Mouse (Mus musculus) urinary bladder, postnatal 14 days (tissue): ENCODE data around the gene Pelp1.
A peak's percentile ranks its signal among the peaks of the same experiment; 100 is the strongest.
"Not testable (repeated sequence)": the region's sequence is repeated elsewhere in the genome, so short reads cannot be mapped to it uniquely, and the experiment has no call there.

ENCODE experiments used
- DNase-seq: peaks from one replicate; pipeline ENCODE4 v3.0.0; 2021; ENCODE audit warnings: low spot score

The Pelp1 gene

DNA sequence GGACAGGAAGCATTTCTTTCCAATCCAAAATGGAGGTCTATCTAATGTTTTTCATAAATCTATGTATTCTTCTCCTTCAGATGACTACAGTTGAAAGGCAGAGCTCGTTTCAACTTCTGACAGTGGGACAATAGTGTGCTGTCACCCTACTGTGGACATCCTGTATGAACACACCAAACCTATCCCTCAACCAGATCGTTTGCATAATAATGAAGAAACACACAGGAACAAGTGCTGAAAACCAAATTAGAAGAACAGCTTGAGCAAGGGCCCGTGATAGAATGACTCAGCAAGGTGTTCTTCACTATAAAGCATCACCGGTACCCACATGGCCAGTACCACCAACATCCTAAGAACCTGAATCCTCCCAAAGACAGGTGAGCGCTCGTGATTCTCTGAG, 16.8 kb upstream of the Pelp1 start:
- not testable (repeated sequence) for DNase-seq

DNA sequence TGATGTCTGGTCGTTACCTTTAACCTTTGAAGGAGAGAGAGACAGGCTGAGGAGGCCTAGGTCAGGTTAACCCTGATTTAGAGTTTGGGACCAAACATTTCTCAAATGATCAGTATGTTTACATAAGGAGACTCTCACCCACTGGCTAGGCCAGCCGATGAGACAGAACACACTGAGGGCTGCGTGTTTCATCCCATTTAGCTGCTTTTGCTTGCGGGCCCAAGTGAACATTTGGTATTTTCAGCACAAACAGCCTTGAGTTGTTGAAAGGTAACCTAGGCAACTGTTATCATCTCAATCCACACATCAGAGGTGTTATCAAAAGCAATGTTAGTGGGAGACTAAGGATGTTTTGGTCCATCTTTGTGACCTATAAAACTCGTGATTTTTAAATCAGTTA, 9.7 kb upstream of the Pelp1 start:
- DNase-seq: no peak

DNA sequence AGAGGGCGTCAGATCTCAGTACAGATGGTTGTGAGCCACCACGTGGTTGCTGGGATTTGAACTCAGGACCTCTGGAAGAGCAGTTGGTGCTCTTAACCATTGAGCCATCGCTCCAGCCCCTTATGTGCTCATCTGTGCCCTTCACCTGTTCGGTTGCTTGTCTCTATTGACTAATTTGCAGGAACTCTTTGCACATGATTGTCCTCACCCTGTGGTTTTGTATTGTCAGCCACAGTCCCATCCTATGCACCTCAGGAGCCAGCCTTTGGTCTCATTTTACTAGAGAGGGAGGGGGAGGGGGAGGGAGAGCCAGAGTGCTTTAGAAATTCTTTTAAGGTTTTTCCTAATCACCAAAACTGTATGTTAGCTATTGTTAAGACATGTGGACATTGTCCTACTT, 8.4 kb upstream of the Pelp1 start:
- no peak for DNase-seq

DNA sequence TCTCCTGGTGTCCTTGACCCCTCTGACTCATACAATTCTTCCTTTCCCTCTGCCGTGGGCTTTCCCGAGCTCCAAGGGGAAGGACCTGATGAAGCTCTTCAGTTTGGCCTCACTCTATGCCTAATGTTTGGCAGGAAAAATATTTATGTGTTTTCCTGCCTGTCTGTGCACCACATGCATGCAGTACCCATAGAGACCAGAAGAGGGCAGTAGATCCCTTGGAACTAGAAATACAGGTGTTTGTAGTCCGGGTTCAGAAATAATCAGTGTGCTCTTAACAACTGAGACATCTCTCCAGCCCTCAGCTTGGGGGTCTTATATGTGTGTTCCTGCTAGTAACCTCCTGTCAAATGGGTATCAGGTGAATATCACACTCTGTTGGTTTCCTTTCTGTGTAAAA, 4.1 kb upstream of the Pelp1 start:
- DNase-seq: peak; percentile 81

DNA sequence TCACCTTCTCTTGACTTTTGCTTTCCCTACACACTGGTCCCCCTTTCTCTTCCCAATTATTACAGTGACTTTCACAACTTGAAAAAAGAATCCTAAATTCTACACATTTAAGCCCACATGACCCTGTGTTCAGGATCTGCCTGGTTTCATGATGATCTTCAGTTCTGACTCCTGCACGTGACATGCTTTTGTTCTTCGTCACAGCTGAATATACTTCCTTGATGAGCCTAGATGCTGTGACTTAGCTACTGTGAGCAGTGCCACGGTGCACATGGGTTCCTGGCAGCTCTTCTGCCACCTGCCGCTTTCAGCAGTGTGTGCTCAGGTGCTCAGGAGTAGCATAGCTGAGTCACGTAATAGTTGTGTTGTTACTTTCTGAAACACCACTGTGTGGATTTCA, 2.8 kb upstream of the Pelp1 start:
- DNase-seq: no peak

DNA sequence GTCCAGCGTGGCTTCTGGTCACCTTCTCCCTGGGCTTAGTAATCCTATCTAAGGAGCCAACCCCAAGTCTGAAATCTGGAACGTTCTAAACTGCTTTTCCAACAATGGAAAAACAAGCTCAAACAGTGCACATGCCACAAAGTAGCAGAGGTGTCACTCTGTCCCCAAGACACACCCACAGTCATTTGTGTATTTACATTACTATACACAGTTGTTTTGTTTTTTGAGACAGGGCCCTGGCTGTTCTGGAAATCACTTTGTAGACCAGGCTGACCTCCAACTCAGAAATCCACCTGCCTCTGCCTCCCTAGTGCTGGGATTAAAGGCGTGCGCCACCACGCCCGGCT, 439 bp upstream of the Pelp1 start:
- DNase-seq: no peak

DNA sequence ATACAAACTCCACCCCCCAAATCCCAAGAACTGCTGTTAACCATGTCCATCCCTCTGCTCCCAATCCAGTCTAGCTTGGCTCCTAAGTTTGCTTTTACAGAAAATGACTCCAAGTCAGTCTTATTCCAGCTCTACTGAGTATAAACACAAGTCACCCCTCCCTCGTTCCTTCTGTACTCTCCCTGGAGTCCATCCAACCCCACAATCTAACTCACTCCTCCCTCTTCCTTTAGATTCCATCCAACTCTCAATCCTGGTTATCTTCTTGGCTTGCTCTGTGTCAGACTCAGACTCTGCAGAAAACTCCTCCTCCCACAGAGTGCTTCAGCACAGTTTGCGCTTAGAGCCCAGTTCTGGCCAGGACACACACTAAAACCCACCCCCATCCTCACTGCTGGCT, 6.2 kb downstream of the Pelp1 start:
- peak; percentile 34 for DNase-seq

DNA sequence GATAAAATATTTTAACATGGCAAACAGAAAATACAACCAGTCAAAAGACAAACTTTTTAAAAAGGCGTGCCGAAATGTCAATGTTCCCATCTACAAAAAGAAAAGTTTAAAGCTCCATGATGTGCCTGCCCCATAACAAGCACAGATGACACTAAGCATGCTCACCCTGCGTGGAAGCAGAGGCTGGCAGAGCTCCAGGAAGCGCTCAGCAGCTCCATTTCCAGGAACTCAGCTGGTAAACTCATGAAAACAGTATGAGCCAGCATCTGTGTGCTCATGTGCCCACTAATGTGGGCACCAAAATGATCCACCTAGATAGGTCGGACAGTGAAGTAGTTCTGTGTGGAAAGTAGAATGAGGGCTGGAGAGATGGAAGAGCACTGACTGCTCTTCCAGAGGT, 20.4 kb downstream of the Pelp1 start:
- no peak for DNase-seq

DNA sequence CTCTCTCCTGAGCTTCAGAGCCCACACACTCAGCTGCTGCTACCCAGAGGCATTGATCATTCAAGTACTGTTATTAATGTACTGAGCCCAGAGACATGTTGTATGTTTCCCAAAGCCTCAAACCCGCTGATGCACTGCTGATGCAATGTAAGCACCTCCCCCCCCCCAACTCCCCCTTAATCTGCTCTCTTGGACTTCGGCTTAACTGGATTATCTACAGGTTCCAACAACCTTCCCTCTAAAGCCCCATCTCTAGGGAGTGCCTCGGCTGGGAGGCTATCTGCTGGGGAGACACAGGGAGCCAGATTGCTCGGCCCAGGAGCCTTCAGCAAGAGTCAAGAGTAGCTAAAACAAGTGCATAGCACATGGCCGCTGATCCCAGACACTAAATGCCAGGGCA, 22.4 kb downstream of the Pelp1 start:
- no peak for DNase-seq

DNA sequence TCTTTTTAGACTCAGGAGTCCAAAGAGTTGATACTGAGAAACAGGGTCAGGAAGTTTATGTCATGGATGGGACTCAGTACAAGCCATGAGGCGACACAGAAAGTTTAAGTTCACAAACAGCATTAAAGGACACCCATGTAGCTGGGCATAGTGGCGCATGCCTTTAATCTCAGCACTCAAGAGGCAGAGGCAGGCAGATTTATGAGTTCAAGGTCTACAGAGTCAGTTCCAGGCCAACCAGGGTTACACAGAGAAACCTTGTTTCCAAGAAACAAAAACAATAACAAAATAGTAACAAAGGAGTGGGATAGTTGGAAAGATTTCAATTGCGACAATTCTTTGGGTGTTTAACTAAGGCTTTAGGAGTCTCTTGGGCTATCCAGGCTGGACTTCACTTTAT, 25.7 kb downstream of the Pelp1 start:
- DNase-seq: no peak

DNA sequence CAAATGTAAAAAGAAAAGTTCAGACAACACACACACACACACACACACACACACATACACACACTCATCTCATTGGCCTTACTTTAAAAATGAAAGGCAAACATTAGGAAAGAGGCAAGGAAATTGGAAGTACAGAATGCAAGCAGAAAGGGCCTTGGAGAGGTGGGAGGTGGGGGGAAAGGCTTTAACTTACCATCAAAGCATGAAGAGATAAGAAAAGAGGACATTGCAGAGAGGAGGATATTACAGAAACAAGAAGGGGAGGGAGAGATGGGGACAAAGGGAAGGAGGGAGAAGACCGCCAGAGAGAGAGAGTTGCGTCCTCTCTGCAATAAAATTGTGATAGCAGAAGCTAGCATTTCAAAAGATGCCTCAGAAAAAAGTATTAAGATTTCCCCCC, 28.5 kb downstream of the Pelp1 start:
- no peak for DNase-seq

DNA sequence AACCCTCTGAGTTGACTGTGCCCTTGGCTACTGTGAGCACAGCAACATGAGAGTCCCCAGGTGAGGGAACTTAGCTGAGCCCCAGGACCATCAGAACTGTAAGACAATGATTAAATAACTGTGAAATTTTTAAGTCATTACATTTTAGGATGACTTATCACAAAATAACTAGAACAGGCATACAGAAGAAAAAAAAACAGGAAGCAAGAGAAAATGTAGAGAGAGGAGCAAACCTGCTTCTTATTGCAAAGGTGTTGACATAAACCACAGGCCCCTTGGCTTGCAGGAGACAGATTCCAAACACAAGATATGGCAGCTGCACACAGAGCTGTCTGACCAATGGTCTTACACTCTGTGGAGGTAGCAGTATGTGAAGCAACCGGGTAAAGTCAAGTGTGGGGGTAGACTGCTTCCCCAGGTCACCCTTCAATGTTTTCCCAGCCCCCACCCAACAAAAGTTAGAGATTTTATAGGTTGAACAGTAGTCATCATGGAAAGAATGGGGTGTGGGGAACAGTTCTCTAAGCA, 29.3 kb downstream of the Pelp1 start:
- DNase-seq: no peak

DNA sequence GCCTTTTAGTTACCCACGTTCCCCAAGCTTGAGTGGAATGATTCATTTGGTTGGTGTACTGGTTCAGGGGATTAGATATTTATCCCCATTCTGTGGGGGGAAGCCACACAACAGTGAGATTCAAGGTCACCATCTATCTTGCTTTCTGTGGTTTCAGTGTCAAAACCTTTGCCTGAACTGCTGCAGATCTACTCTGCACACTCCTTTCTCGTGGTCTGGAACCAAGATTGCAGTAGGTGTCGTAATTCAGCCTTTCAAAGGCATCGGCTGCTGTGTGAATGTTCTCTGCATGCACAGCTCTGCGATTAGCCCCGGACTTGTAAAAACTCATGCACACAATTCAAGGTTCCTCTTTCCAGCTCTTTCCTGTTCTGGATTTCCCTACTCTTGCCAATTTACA, 33.8 kb downstream of the Pelp1 start:
- no peak for DNase-seq

DNA sequence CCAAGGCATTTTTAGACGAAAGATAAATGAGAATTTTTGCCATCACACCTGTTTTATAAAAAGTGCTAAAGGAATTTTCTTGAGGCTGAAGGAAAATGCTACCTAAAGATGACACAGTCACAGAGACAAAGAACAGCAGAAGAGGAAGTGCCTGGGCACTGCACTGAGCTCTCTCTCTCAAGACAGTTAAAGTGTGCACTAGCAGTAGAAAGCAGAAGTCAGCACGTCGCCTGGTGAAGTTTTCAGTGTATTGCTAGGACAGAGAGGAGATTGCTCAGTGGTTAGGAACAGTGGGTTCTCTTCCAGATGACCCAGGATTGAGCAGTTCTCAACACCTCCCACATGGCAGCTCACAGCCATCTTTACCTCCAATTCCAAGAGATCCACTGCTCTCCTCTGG, 35.5 kb downstream of the Pelp1 start:
- DNase-seq: no peak

DNA sequence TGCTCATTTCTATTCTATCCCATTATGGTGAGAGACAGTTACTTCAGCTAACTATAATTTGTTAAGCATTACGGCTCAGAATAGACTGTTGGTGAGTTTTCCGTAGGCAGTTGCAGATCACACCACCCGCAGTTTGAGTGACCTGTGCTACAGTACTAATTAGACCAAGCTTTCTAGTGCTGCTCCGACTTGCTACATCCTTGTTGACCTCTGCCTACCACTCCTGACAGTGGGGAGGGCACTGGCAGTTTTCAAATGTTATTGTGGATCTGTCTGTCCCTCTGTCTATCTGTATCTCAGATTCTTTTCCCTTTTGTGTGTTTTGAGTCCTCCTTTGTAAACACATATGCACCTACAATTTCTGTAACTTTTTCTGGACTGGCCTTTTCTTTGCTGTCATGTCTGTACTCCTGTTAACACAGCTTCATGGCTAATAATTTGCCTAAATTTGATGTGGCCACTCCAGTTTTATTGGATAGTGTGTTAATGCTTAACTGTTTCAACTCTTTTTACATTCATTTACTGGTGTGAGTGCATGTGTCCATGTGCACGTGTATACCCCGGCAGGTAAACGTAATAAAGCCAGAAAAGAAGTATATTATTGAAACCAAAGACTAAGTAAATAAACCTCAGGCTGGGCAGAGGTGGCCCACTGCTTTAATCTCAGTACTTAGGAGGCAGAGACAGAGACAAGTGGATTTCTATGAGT, 36.8 kb downstream of the Pelp1 start:
- DNase-seq: no peak

DNA sequence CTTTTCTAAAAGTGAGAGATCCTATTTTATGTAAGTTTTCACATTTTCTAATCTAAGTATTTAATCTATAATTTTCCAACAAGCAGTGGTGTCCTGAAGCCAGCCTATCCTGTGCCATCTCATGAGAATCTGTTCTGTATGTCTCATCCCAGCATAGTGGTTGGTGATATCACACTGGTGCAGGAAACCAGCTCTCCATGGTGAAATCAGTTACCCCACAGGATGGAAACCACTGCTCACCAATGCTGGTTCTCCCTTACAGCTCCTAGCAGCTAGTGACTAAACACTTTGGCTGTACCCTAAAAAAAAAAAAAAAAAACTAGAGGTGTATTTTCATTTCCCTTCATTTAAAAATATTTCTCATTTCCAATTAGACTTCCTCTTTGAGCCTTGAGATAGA, 37.4 kb downstream of the Pelp1 start:
- no peak for DNase-seq

DNA sequence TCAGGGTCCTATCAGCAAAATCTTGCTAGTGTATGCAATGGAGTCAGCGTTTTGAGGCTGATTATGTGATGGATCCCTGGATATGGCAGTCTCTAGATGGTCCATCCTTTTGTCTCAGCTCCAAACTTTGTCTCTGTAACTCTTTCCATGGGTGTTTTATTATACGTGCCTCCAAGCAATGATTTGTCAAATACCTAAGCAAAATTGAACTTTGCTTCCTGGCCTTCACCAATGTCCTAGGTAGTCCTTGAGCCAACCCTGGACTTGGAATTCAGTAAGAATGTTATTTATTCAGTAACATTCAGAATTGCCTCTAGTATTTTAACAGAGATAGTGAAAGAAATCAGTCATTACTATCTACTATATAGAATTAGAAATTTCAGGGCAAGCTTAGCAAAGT, 41.2 kb downstream of the Pelp1 start:
- DNase-seq: not testable (repeated sequence)

DNA sequence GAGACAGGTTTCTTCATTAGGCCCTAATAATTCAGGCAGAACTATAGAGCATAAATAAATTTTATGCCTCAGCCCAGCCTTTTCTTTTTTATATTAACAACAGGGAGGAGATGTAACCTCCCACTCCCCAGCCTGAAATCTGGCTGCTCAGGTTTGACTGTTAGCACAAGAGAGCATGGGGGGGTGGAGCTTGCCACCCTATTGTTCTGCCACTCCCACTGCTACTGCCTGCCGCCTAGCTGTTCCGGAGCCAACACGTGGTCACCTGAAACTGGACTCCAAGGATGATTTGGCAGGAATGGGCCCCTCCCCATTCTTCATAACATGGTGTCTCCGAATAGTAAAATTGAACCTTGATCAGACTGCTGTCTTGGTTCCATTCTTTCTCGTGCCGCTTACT, 42.1 kb downstream of the Pelp1 start:
- DNase-seq: not testable (repeated sequence)

DNA sequence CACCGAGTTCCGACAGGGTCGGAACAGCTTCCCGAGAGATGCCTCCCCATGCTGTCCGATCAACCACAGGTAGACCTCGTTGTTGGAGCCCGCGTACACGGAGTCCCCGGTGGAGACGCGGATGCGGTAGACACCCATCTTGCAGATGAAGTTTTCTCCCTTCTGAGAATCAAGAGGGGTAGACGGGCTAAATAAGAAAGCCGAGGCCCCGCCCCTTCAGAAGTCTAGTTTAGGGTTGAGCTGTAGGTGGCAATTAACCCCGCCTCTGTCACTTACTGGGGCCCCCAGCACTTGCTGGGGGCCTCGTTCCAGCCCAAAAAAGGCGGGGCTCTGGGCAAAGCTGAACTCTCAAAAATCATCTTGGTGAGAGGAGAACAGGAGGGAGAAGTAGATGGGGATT, 58.0 kb downstream of the Pelp1 start, which contains the start of gene Alox15:
Gene Alox15 (minus strand): TSS at position 164 of the 400 bp plus-strand sequence.
- DNase-seq: no peak

DNA sequence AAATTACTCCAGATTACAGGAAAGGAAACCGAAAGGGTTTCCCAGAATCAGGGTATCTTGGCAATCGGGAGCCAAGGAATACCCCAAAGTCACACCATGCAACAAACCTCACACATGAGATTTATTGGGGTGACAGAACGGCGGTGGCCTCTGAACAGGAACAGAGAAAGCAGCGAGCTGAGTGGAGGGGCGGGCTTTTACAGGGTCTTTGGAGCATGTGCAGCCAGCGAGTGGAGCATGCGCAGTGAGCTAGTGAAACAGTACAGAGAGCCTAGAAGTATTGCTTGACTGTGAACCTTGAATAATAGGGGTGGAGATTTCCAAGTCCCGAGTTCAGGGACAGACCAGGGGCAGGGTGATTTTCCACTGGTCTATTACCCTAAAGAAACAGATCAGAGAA, 61.2 kb downstream of the Pelp1 start:
- no peak for DNase-seq

DNA sequence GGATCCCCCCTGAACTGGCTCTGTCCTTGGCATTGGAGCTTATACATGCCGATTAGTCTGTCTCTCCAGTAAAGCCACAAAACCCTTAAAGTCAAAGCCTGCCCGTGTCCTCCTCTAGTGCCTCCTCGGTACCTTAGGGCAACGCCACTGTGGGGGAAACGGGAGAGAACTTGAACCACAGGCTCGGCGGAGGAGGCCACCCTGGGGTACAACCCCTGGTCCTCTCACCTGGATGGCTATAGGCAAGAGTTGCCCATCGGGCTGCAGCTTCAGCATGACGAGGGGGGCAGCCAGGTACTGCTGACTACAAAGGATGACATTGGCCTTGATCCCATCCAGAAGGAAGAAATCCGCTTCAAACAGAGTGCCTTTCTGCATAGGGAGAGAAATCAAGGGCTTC, 62.0 kb downstream of the Pelp1 start:
- no peak for DNase-seq

DNA sequence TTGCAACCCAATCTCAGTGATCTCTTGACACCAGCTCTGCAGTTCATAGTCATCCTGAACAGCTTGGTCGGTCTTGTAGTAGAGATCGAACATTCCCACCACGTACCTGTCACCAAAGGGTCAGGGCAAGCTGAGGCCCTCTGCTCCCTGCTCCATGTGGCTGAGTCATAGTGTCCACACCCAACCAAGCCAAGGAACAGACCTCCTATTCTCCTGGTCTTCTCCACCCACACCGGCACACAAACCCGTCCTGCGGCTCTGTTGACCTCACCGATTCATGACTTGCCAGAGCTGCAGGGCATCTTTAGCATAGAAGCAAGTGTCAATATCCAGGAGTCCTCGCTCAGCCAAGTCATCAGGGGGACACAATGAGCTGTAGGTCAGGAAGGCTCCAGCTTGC, 64.3 kb downstream of the Pelp1 start:
- no peak for DNase-seq

DNA sequence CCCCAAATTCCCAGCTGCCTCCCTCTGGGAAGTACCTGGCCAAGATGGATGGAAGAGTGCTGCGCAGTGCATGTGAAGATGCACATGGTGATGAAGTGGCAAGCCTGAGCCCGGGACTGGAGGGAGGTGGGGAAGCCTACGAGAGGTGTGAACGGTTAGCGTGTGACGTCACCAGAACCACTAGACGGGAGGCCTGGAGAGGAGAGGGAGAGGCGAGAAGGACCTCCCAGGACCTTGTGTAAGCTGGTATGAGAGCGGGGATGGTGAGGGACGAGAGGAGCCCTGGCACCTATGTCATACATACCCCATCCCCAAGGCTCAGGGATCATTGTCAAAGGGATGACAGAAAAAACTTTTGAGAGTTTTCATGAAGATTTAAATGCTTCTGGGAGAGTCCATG, 64.8 kb downstream of the Pelp1 start:
- no peak for DNase-seq
